ENCODE assay signal across 8 mouse cellular contexts in genomic region chr7:145198223-145198714, GRCm38 (mm10). TPM values are rescaled to one million over a fixed set of nuclear protein-coding genes. Genes with fewer than 3 reads are reported as not detected.
DNase-seq lines count a peak whose midpoint lies in the region; ATAC-seq and TF ChIP-seq lines count a peak whose summit lies in the region.

No protein-coding gene starts in this region.

- ATAC-seq in kidney, postnatal 0 days (replicated peaks; ENCODE audit: low FRiP score, low read depth) = no peak; the same call in 1 of the 2 replicates
- ATAC-seq in neural tube, embryonic 15.5 days (ENCODE audit: low FRiP score) = no peak

- no peaks in the 10 kb centered on the region for H3K36me3 ChIP-seq in kidney, postnatal 0 days (ENCODE audit: insufficient read depth, low read length)
- H3K36me3 ChIP-seq in limb, embryonic 10.5 days = no peaks in the 10 kb centered on the region
- H3K36me3 ChIP-seq in neural tube, embryonic 15.5 days = no peaks in the 10 kb centered on the region

- TF ChIP-seq CTCF in kidney, postnatal 0 days (IDR thresholded peaks at IDR 0.05; ENCODE audit: low read depth) = no peak

- peaks cover 18% of the 10 kb centered on the region for H3K4me1 ChIP-seq in kidney, postnatal 0 days (replicated peaks; ENCODE audit: insufficient read depth, low read length)
- H3K4me1 ChIP-seq in limb, embryonic 10.5 days = peaks cover 41% of the 10 kb centered on the region
- peaks cover 17% of the 10 kb centered on the region for H3K4me1 ChIP-seq in neural tube, embryonic 15.5 days

- WGBS in kidney, postnatal 0 days = 51% methylated on average over 4 of the region's 4 CpGs
- 65% methylated on average over 4 of the region's 4 CpGs for WGBS in limb, embryonic 10.5 days
- 75% methylated on average over 4 of the region's 4 CpGs for whole genome bisulfite sequencing in neural tube, embryonic 15.5 days

- H3K4me2 ChIP-seq in kidney, postnatal 0 days (ENCODE audit: low read length) = no peak overlapping the region
- H3K4me2 ChIP-seq in neural tube, embryonic 15.5 days = no peak overlapping the region

- H3K27me3 ChIP-seq in kidney, postnatal 0 days (ENCODE audit: insufficient read depth, low read length) = no peaks in the 10 kb centered on the region
- no peaks in the 10 kb centered on the region; the same call in 1 of the 2 replicates for H3K27me3 ChIP-seq in limb, embryonic 10.5 days (ENCODE audit: low read depth, poor library complexity, severe bottlenecking)
- H3K27me3 ChIP-seq in neural tube, embryonic 15.5 days (replicated peaks) = no peaks in the 10 kb centered on the region

- H3K4me3 ChIP-seq in kidney, postnatal 0 days (replicated peaks; ENCODE audit: low read depth, low read length) = no peak overlapping the region
- H3K4me3 ChIP-seq in limb, embryonic 10.5 days = no peak overlapping the region
- no peak overlapping the region for H3K4me3 ChIP-seq in neural tube, embryonic 15.5 days (replicated peaks)

- peak overlapping the region; percentile 36; the same call in 1 of the 2 replicates for H3K27ac ChIP-seq in kidney, postnatal 0 days
- peak overlapping the region; percentile 61 for H3K27ac ChIP-seq in limb, embryonic 10.5 days
- no peak overlapping the region for H3K27ac ChIP-seq in neural tube, embryonic 15.5 days (replicated peaks)

- DNase-seq in kidney, postnatal 0 days (ENCODE audit: low spot score) = peak; percentile 50
- no peak for DNase-seq in kidney, postnatal 14 days
- peak; percentile 40 for DNase-seq in adrenal gland, postnatal 10 days
- peak; percentile 63 to 80 for DNase-seq in heart, adult 18-20 months
- DNase-seq in limb, embryonic 10.5 days (ENCODE audit: low spot score) = no peak
- no peak for DNase-seq in thymus, postnatal 10 days (ENCODE audit: low spot score in 2 of 2)
- DNase-seq in cerebellum, postnatal 10 days = no peak

- no peaks in the 10 kb centered on the region for H3K9me3 ChIP-seq in kidney, postnatal 0 days (replicated peaks; ENCODE audit: low read length)
- no peaks in the 10 kb centered on the region; the same call in 1 of the 2 replicates for H3K9me3 ChIP-seq in limb, embryonic 10.5 days (replicated peaks)
- no peaks in the 10 kb centered on the region for H3K9me3 ChIP-seq in neural tube, embryonic 15.5 days (replicated peaks)

- no peak overlapping the region for H3K9ac ChIP-seq in kidney, postnatal 0 days (ENCODE audit: low read depth, low read length)
- no peak overlapping the region for H3K9ac ChIP-seq in neural tube, embryonic 15.5 days (replicated peaks)

RNA-seq across cellular contexts. Expression of gene 1810010D01Rik, which starts 9.7 kb away (rescaled TPM):
- not detected in 2 replicates for polyA plus RNA-seq in kidney, postnatal 0 days (2015; fragmentation: Nextera tagmentation; extraction: Ambion mirVana)
- total RNA-seq in adrenal gland, postnatal 10 days (2021) = under 1 TPM in 1 of 2 experiments, not detected in 1; 0.58 TPM
- under 1 TPM in 1 of 2 experiments, not detected in 1; 0.57 TPM for total RNA-seq in heart, adult 18-20 months (2021)
- 0.33 TPM in 1 of 2 replicates, not detected in the other for polyA plus RNA-seq in limb, embryonic 10.5 days (2016; fragmentation: Nextera tagmentation; extraction: Ambion mirVana)
- polyA plus RNA-seq in neural tube, embryonic 15.5 days (2015; fragmentation: Nextera tagmentation; extraction: Ambion mirVana) = 0.59 TPM in 1 of 2 replicates, not detected in the other

Comparison
In these comparisons a context has a peak if more than half of its experiments do, and no peak if none do; other contexts are left out.
1. DNase-seq: peak in kidney, postnatal 0 days (single experiment), adrenal gland, postnatal 10 days (single experiment) and heart, adult 18-20 months (2 of 2); none in kidney, postnatal 14 days (single experiment), limb, embryonic 10.5 days (single experiment), thymus, postnatal 10 days (0 of 2) and cerebellum, postnatal 10 days (0 of 2).